ENCODE assay signal across 8 mouse cellular contexts in the genomic region with DNA sequence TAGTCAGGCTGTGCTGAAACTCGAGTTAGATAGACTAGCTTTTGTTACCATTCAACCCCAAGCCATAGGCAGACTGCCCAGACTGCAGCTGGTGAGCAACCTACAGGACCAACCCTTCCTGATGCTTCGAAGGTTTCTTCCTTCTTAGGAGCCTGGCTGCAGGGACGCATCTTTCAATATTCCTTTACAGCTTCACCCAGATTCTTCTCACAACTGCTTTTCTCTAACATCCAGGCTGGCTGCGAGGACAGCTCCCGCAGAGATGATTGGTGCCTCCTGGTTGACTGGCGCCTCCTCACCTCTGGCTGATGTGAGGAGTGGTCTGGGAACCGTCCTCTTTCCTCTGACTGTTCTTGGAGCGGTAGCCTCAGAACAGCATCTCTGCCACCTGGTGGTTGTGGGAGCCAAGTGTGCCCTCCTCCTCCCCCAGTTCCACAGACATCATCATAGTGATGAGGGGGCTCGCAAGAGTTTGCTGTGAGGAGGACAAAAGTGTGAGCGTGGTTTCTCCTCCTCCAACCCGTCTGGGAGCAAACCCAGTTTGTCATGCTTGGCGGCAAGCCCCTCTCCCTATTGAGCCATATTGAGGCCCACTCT. TPM values are rescaled to one million over a fixed set of nuclear protein-coding genes. Genes with fewer than 3 reads are reported as not detected.
A peak's percentile ranks its signal among the peaks of the same experiment; 100 is the strongest.
DNase-seq lines count a peak whose midpoint lies in the region; ATAC-seq lines count a peak whose summit lies in the region.

No protein-coding gene starts in this region.

- peak overlapping the region; percentile 83 for H3K4me2 ChIP-seq in embryonic facial prominence, embryonic 15.5 days (replicated peaks)
- peak overlapping the region; percentile 82 for H3K4me2 ChIP-seq in heart, embryonic 16.5 days (ENCODE audit: low read depth, low read length)
- H3K4me2 ChIP-seq in liver, embryonic 15.5 days, result peak overlapping the region; percentile 90

- peaks cover 33% of the 10 kb centered on the region for H3K4me1 ChIP-seq in embryonic facial prominence, embryonic 15.5 days
- H3K4me1 ChIP-seq in heart, embryonic 16.5 days (ENCODE audit: control insufficient read depth, insufficient read depth, low read length), result peaks cover 19% of the 10 kb centered on the region
- peaks cover 28% of the 10 kb centered on the region for H3K4me1 ChIP-seq in liver, embryonic 15.5 days (replicated peaks)

- ATAC-seq in CD4-positive, CD25-positive, alpha-beta regulatory T cell, adult 4 months, result peak; percentile 34
- ATAC-seq in embryonic facial prominence, embryonic 15.5 days (ENCODE audit: insufficient number of reproducible peaks, low FRiP score, low TSS enrichment, low read depth), result no peak
- ATAC-seq in heart, embryonic 16.5 days (replicated peaks; ENCODE audit: extremely low read depth, insufficient read depth, low FRiP score), result no peak
- no peak for ATAC-seq in liver, embryonic 15.5 days (ENCODE audit: insufficient read depth)

- 2% methylated on average over 12 of the region's 12 CpGs for WGBS in embryonic facial prominence, embryonic 15.5 days
- 2% methylated on average over 12 of the region's 12 CpGs for WGBS in heart, embryonic 16.5 days
- 3% methylated on average over 12 of the region's 12 CpGs for WGBS in liver, embryonic 15.5 days (ENCODE audit: insufficient replicate concordance)

- H3K27ac ChIP-seq in embryonic facial prominence, embryonic 15.5 days (replicated peaks), result 0 out of 2 replicates have a peak overlapping the region, but pooled peaks have one; percentile 22
- H3K27ac ChIP-seq in heart, embryonic 16.5 days (ENCODE audit: low read length), result peak overlapping the region; percentile 19; the same call in 1 of the 2 replicates
- H3K27ac ChIP-seq in liver, embryonic 15.5 days (replicated peaks), result no peak overlapping the region

- H3K27me3 ChIP-seq in embryonic facial prominence, embryonic 15.5 days, result no peaks in the 10 kb centered on the region
- H3K27me3 ChIP-seq in heart, embryonic 16.5 days (ENCODE audit: control insufficient read depth, insufficient read depth, low read length), result no peaks in the 10 kb centered on the region
- H3K27me3 ChIP-seq in liver, embryonic 15.5 days, result peaks cover 49% of the 10 kb centered on the region

- DNase-seq in adrenal gland, adult 2 months, result peak; percentile 78
- DNase-seq in kidney, postnatal 14 days, result peak; percentile 70
- DNase-seq in natural killer cell, adult 2 months (ENCODE audit: low spot score in 2 of 2), result peak; percentile 52 to 67
- peak; percentile 79 for DNase-seq in thymus, postnatal 14 days

- no peak overlapping the region for H3K9ac ChIP-seq in embryonic facial prominence, embryonic 15.5 days
- peak overlapping the region; percentile 77 for H3K9ac ChIP-seq in heart, embryonic 16.5 days (ENCODE audit: low read length)
- no peak overlapping the region for H3K9ac ChIP-seq in liver, embryonic 15.5 days

- peak overlapping the region; percentile 66 for H3K4me3 ChIP-seq in embryonic facial prominence, embryonic 15.5 days (replicated peaks)
- peak overlapping the region; percentile 83 for H3K4me3 ChIP-seq in heart, embryonic 16.5 days (ENCODE audit: low read length)
- H3K4me3 ChIP-seq in liver, embryonic 15.5 days (replicated peaks), result peak overlapping the region; percentile 71

- H3K9me3 ChIP-seq in embryonic facial prominence, embryonic 15.5 days (replicated peaks), result no peaks in the 10 kb centered on the region
- H3K9me3 ChIP-seq in heart, embryonic 16.5 days (replicated peaks; ENCODE audit: control insufficient read depth, low read length), result no peaks in the 10 kb centered on the region
- no peaks in the 10 kb centered on the region for H3K9me3 ChIP-seq in liver, embryonic 15.5 days (replicated peaks)

- no peaks in the 10 kb centered on the region for H3K36me3 ChIP-seq in embryonic facial prominence, embryonic 15.5 days
- no peaks in the 10 kb centered on the region for H3K36me3 ChIP-seq in heart, embryonic 16.5 days (ENCODE audit: control insufficient read depth, insufficient read depth)
- H3K36me3 ChIP-seq in liver, embryonic 15.5 days (replicated peaks), result no peaks in the 10 kb centered on the region

RNA-seq across cellular contexts. Expression of a gene that starts 14.0 kb away (rescaled TPM):
- 10 to 100 TPM; 11.3 to 39.0 TPM for polyA plus RNA-seq in CD4-positive, CD25-positive, alpha-beta regulatory T cell, adult 4 months (2017; shearing (Covaris generic))
- 10 to 100 TPM in 1 of 2 experiments, 1 to 10 TPM in 1; 3.1 to 16.7 TPM for total RNA-seq in adrenal gland, adult 2 months (2021)
- 3.9 and 4.9 TPM in 2 replicates for polyA plus RNA-seq in adrenal gland, adult 2 months (2012; rRNA removed)
- polyA plus RNA-seq in embryonic facial prominence, embryonic 15.5 days (2015; fragmentation: Nextera tagmentation; extraction: Ambion mirVana), result 22.7 and 23.9 TPM in 2 replicates
- polyA plus RNA-seq in heart, embryonic 16.5 days (2015; fragmentation: Nextera tagmentation; extraction: Ambion mirVana), result 5.0 and 6.6 TPM in 2 replicates
- 1.5 and 1.7 TPM in 2 replicates for polyA plus RNA-seq in liver, embryonic 15.5 days (2015; fragmentation: Nextera tagmentation; extraction: Ambion mirVana)
